Mouse (Mus musculus) kidney, adult 11 months (tissue): ENCODE data around the gene Gm8267.
A peak's percentile ranks its signal among the peaks of the same experiment; 100 is the strongest.
"Not testable (repeated sequence)": the region's sequence is repeated elsewhere in the genome, so short reads cannot be mapped to it uniquely, and the experiment has no call there.

Source experiments
- DNase-seq: peaks from one replicate; pipeline ENCODE4 v3.0.0; 2022

Gm8267 gene

DNA sequence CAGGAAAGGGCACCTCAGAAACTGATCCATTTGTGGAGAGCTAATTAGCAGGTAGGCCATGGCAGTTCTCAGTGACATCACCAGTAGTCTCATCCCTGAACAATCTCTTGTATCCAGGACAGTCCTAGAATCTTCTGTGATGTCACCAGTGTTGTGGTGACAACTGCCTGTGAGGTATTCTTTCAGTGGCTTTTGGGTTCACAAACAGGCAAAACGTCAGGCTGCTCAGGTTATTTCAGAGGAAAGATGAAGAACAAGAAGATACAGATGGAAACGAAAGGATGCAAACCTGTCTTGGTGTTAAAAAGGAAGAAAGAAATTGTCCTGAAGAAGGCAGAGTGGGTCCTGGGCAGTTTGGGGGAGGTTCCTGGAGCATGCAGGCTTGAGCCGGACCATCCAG lies at the start of gene Gm8267:
Gm8267 (minus strand) TSS at position 101 of the 400 bp plus-strand sequence.
- no peak for DNase-seq

- peak; percentile 40 for DNase-seq
Observed at GRCm38 (mm10) chr14:44789537-44790382, 39.6 kb upstream of the Gm8267 start.

GRCm38 (mm10) chr14:44742789-44743188 lies 7.4 kb downstream of the Gm8267 start:
- DNase-seq: not testable (repeated sequence)

DNA sequence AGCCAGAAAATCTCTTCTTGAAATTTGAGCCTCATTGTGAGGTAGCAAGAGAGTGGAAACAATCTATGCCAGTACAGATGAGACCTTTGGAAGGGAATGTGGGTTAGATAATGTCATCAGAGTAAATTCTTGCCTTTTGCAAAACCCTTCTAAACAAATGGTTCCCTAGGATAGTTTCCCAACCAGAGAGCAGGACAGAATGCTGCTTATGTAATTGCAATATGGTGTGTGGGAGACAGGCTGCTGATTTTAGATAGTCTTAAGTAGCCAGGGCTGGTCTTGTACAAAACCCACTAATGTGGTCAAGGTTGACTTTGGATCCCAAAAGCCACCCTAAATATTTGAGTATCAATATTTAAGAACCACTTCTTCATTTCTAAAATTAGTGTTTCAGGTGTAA lies 19.4 kb downstream of the Gm8267 start:
- DNase-seq: not testable (repeated sequence)

DNA sequence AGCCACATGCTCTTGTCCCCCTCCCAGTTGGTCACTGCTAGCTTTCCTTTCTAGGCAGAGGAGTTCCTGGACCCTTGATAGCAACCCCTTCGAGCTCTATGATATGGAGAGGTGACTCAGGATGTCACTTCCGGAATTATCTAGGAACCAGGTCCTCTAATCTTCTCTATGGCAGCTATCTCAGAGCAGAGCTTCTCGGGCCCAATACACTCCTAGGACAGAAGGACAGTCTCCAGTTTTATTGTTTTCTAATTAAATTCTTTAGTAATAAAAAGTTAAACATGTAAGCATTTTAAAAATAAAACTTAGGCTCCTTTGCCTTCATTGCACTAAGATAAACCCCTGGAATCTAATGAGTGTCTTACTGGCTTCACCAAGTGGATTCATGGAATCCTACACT lies 43.8 kb downstream of the Gm8267 start, which contains the start of gene Gm8257:
Gm8257 (minus strand) TSS at position 101 of the 400 bp plus-strand sequence.
- DNase-seq: not testable (repeated sequence)
